Mouse (Mus musculus) hindbrain, embryonic 12.5 days (tissue): ENCODE data around the gene Abhd12b. TPM values are rescaled to one million over a fixed set of nuclear protein-coding genes. Genes with fewer than 3 reads are reported as not detected.

Experiments used
- ATAC-seq: fragments of 200-750 bp; cut with Nextera tagmentation; 2 replicates; pipeline ENCODE4 v1.8.0; 2017; ENCODE audit warnings: moderate TSS enrichment; ENCODE audit not compliant: low FRiP score
- H3K27ac ChIP-seq: fragments of 300-500 bp; sonication (generic); 2 replicates; pipeline ENCODE4 v1.5.1; 2016; ENCODE audit warnings: mild to moderate bottlenecking
- H3K27me3 ChIP-seq: fragments of 300-500 bp; sonication (generic); 2 replicates; pipeline ENCODE4 v1.6.1; 2016; ENCODE audit warnings: mild to moderate bottlenecking
- H3K36me3 ChIP-seq: fragments of 300-500 bp; sonication (generic); 2 replicates; pipeline ENCODE4 v1.6.1; 2016; ENCODE audit warnings: mild to moderate bottlenecking
- H3K4me1 ChIP-seq: fragments of 300-500 bp; sonication (generic); 2 replicates; pipeline ENCODE4 v1.6.1; 2016
- H3K4me2 ChIP-seq: fragments of 300-500 bp; sonication (generic); replicated peaks from 2 replicates; pipeline ENCODE4 v1.6.1; 2016; ENCODE audit warnings: mild to moderate bottlenecking
- H3K4me3 ChIP-seq: fragments of 300-500 bp; sonication (generic); 2 replicates; pipeline ENCODE4 v1.5.1; 2016; ENCODE audit warnings: mild to moderate bottlenecking
- H3K9ac ChIP-seq: fragments of 300-500 bp; sonication (generic); 2 replicates; pipeline ENCODE4 v1.6.1; 2016; ENCODE audit warnings: mild to moderate bottlenecking, moderate library complexity
- H3K9me3 ChIP-seq: fragments of 300-500 bp; sonication (generic); replicated peaks from 2 replicates; pipeline ENCODE4 v1.6.1; 2016; ENCODE audit warnings: mild to moderate bottlenecking
- WGBS: fragments of 180-500 bp; shearing (Covaris S2); methylation state at CpG from one replicate; pipeline ENCODE4 v1.1.7; 2016; 5-methylcytosine and 5-hydroxymethylcytosine counted together
- polyA plus RNA-seq: library from polyadenylated mRNA; unstranded; fragments of >200 nt; fragmentation: Nextera tagmentation; extraction: Ambion mirVana; gene quantifications from 2 replicates; pipeline ENCODE4 v1.2.1, GENCODE M21; 2016

The Abhd12b gene
- not detected in 2 replicates for polyA plus RNA-seq

DNA sequence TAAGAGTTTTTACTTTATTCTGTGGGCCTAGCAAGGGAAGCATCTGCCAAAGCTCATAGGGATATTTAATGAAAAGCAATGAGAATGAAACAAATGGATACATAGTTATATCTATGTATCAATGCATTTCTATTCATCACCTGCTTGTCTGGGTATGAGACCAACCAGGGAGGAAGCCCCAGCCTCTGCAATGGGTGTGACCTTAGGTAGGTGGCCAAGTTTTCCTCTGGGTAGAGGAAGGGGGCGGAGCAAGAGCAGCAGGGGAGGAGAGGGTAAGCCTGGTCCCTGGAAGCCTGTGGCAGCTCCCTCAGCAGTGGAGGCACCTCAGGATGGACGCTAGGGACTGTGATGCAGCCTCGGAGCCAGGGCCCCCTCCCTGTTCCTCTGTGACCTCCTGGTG, at the start of gene Abhd12b:
Gene Abhd12b, plus strand, starts transcription at position 301 of the 400 bp plus-strand sequence.
- 47% methylated on average over 3 of the region's 3 CpGs for WGBS
- no peak for ATAC-seq
- no peaks in the 10 kb centered on the region for H3K27me3 ChIP-seq
- no peak within 1 kb of the TSS for H3K9ac ChIP-seq
- no peaks in the 10 kb centered on the region for H3K9me3 ChIP-seq
- no peak within 1 kb of the TSS for H3K4me3 ChIP-seq
- H3K4me2 ChIP-seq: no peak within 1 kb of the TSS
- peaks cover 4% of the 10 kb centered on the region; the same call in 1 of the 2 replicates for H3K4me1 ChIP-seq
- H3K36me3 ChIP-seq: no peaks in the 10 kb centered on the region
- H3K27ac ChIP-seq: no peak within 1 kb of the TSS

DNA sequence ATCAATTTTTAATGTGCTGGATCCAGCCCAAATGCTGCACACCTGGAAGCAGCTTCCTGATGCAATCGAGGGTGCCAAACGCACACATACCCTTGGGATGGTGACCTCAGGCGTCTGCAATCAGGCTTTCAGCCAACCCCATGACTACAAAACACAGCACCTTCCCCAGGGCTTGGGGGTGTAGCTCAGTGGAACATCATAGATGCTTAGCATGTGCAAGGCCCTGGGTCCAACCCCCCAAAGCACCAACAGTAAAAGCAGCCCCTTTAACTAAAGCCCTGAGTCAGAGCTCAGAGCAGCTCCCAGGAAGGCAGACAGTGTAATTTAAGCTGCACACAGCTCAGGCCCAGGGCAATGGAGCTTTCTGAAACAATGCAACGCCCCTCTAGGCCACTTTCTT, 49.7 kb upstream of the Abhd12b start:
- H3K36me3 ChIP-seq: peaks cover 10% of the 10 kb centered on the region; the same call in 1 of the 2 replicates
- H3K9me3 ChIP-seq: no peaks in the 10 kb centered on the region
- peak overlapping the region; percentile 40; the same call in 1 of the 2 replicates for H3K27ac ChIP-seq
- 0 out of 2 replicates have a peak, but pooled peaks have one; percentile 8 for ATAC-seq
- peaks cover 52% of the 10 kb centered on the region for H3K4me1 ChIP-seq
- WGBS: 55% methylated on average over 4 of the region's 4 CpGs
- no peak overlapping the region for H3K4me3 ChIP-seq
- H3K9ac ChIP-seq: no peak overlapping the region
- no peak overlapping the region for H3K4me2 ChIP-seq
- no peaks in the 10 kb centered on the region for H3K27me3 ChIP-seq

DNA sequence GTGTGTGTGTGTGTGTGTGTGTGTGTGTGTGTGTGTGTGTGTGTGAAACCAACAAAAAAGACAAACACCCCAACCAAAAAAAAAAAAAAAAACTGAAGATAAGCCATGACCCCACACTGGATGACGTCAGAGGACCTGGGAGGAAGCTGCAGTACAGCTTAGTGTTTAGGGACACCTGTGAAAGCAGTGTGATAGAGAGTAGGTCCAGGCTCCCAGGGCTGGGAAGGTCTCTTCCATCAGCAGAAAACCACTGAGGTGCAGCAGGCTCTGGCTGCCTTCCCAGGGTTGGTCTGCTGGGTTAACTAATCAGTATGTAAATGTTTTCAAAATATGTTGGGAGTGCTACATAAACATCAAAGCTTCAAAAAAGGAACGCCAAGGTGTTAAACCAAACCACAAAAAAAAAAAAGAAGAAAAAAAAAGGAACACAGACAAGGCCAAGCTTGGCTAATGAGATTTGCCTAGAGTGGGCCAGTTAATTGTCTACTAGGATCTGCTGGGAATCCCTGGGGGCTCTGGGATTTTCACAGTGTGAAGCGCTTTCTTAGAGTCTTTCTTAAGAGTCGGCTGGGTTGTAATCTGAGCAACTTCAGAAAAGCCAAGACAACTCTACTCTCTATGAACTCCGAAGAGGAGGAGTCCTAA, 49.0 kb upstream of the Abhd12b start:
- Histone ChIP-seq H3K4me1 (peaks cover 54% of the 10 kb centered on the region), H3K36me3 (peaks cover 10% of the 10 kb centered on the region; the same call in 1 of the 2 replicates), H3K4me2 (no peak overlapping the region), H3K4me3 (no peak overlapping the region), H3K27me3 (no peaks in the 10 kb centered on the region), H3K9ac (no peak overlapping the region), H3K27ac (peak overlapping the region; percentile 40; the same call in 1 of the 2 replicates), H3K9me3 (no peaks in the 10 kb centered on the region)
- WGBS: 18% methylated on average over 5 of the region's 5 CpGs
- no peak for ATAC-seq

DNA sequence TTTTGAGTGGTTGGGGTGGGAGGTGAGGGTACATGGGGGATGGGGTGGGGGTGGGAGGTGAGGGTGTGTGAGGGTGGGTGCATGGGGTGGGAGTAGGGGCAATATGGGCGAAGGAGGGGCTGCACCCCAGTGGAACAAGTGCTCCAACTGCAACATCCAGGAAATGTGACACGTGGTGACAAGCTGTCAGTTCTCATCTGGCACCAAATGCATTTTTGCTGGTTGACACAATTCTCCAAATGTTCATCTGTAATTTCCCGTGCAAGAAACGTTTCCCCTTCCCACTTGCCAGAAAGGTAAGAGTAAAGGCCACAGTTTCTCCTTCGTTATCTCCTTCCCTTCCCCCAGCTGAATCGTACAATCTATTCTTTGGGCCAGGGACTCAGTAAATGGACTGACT, 48.1 kb upstream of the Abhd12b start:
- no peak for ATAC-seq
- no peak overlapping the region; the same call in 1 of the 2 replicates for H3K27ac ChIP-seq
- H3K4me3 ChIP-seq: no peak overlapping the region
- no peak overlapping the region for H3K4me2 ChIP-seq
- H3K9me3 ChIP-seq: no peaks in the 10 kb centered on the region
- peaks cover 64% of the 10 kb centered on the region for H3K4me1 ChIP-seq
- peaks cover 8% of the 10 kb centered on the region; the same call in 1 of the 2 replicates for H3K36me3 ChIP-seq
- 68% methylated on average over 6 of the region's 6 CpGs for WGBS
- no peaks in the 10 kb centered on the region for H3K27me3 ChIP-seq
- no peak overlapping the region for H3K9ac ChIP-seq

DNA sequence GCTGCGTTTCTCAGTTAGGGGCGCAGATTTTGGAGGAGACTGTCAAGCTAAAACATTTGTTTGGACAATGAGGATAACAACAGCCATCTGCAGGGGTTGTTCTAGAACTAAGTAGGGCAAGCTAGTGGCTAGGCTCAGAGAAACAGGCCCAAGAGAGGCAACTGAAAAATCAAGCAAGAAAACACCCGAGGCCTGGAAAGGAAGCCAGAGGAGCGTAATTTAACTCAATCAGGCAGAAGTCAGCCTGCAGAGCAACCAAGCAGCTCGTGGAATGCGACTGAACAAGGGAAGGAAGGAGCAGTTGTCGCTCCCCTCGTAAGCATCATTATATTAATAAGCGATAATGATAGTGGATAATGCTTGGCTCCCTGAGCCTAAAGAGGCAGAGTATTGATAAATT, 47.4 kb upstream of the Abhd12b start:
- Histone ChIP-seq H3K4me1 (peaks cover 65% of the 10 kb centered on the region), H3K27ac (peak overlapping the region; percentile 3; the same call in 1 of the 2 replicates), H3K9ac (no peak overlapping the region), H3K27me3 (no peaks in the 10 kb centered on the region), H3K9me3 (no peaks in the 10 kb centered on the region), H3K4me2 (no peak overlapping the region), H3K36me3 (peaks cover 5% of the 10 kb centered on the region; the same call in 1 of the 2 replicates), H3K4me3 (no peak overlapping the region)
- WGBS: 58% methylated on average over 9 of the region's 9 CpGs
- ATAC-seq: no peak

DNA sequence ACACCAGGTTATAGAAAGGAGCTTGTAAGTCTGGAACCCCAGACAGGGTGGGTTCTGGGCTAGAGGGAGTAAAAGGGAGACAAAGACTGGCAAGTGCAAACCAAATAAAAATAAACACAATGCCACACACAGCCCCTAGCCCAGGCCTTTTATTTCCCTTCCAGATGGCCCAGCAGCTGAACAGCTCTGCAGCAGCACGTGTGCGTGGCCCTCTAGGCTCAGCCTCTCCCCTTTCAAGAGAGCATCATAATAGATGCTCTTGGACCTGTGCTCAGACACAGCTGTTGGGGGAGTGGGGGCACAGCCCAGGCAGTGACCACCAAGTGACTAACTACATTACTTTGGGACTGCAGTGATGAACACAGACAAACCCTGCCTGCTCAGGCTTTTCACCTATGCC, 45.8 kb upstream of the Abhd12b start:
- Histone ChIP-seq H3K4me1 (peaks cover 63% of the 10 kb centered on the region), H3K9ac (no peak overlapping the region), H3K9me3 (no peaks in the 10 kb centered on the region), H3K27me3 (no peaks in the 10 kb centered on the region), H3K4me3 (no peak overlapping the region), H3K27ac (peak overlapping the region; percentile 66), H3K36me3 (no peaks in the 10 kb centered on the region), H3K4me2 (no peak overlapping the region)
- WGBS: 9% methylated on average over 2 of the region's 2 CpGs
- peak; percentile 44 for ATAC-seq

DNA sequence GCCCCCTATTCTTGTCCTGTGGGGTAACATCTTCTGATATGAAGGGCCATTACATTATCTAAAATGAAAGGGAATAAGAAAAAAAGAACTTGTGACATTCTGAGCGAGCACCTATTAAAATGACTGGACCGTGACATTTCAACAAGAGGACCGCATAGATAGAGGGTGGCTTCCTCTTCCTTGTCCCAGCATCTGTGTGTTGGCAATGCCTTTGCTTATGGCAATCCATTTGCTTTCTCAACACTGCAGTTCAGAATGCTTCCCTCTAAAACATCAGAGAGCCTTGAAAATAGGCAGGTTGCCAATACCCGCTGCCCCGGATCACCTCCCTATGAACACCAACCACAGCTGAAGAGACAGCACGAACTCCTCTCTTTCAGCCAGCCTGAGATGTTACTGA, 44.0 kb upstream of the Abhd12b start:
- peak overlapping the region; percentile 91; the same call in 1 of the 2 replicates for H3K9ac ChIP-seq
- H3K4me2 ChIP-seq: peak overlapping the region; percentile 86
- H3K9me3 ChIP-seq: no peaks in the 10 kb centered on the region
- 60% methylated on average over 6 of the region's 6 CpGs for WGBS
- ATAC-seq: no peak
- H3K4me1 ChIP-seq: peaks cover 50% of the 10 kb centered on the region
- H3K36me3 ChIP-seq: no peaks in the 10 kb centered on the region
- no peaks in the 10 kb centered on the region; the same call in 1 of the 2 replicates for H3K27me3 ChIP-seq
- peak overlapping the region; percentile 84 for H3K4me3 ChIP-seq
- H3K27ac ChIP-seq: no peak overlapping the region

DNA sequence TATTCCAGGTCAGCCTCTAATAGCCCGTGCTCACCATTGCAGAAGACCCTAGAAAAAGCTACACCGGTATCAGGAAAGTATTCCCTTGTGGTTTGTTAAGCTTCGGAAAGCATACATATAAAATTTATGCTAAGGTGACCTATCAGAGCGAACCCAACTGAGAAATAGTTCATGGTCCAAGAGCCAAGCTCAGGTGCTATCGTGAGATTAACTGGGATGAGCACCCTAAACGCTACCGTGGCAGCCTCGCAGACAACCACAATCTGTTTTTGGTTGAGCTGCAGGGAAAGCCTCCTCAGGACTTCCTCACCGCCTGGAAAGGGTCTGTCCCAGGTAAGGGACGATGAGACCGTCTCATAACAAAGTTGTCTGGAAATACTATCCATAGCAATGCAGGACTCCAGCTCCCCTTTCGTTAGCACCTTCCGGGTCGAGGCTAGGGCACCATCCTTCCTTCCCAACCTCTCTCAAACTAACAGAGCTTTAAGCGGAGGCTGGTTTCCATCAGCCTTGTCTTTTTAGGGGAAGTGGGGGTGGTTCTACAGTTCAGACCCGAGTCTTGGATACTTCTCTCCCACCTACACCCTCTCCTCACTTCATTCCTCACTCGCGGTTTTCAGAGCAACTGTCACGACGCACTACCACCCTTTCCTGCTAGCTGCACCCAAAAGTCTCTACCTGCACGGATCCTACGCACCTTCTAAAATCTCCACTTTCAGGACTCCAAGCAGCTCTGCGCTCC, 43.4 kb upstream of the Abhd12b start:
- Histone ChIP-seq H3K27ac (peak overlapping the region; percentile 93; the same call in 1 of the 2 replicates), H3K36me3 (no peaks in the 10 kb centered on the region), H3K4me3 (peak overlapping the region; percentile 84), H3K27me3 (no peaks in the 10 kb centered on the region; the same call in 1 of the 2 replicates), H3K9ac (peak overlapping the region; percentile 91), H3K4me2 (peak overlapping the region; percentile 86), H3K9me3 (no peaks in the 10 kb centered on the region), H3K4me1 (peaks cover 44% of the 10 kb centered on the region)
- ATAC-seq: no peak
- 13% methylated on average over 23 of the region's 23 CpGs for WGBS

DNA sequence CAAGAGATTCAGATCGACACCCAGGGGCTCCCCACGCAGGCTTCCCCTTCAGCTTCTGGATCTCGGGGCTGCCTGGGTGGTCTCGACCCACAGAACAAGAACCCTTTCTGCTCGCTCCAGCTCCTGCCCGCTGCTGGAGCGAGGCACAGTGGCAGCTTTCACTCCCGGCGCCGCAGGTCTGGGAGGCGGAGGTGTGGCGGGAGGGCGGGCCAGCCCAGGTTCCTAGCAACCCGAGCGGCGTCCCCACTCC, 42.9 kb upstream of the Abhd12b start:
- peaks cover 39% of the 10 kb centered on the region for H3K4me1 ChIP-seq
- H3K4me2 ChIP-seq: peak overlapping the region; percentile 86
- H3K36me3 ChIP-seq: no peaks in the 10 kb centered on the region
- H3K4me3 ChIP-seq: peak overlapping the region; percentile 84
- no peaks in the 10 kb centered on the region for H3K9me3 ChIP-seq
- peak; percentile 69 for ATAC-seq
- H3K27ac ChIP-seq: peak overlapping the region; percentile 93
- H3K27me3 ChIP-seq: no peaks in the 10 kb centered on the region; the same call in 1 of the 2 replicates
- H3K9ac ChIP-seq: peak overlapping the region; percentile 91
- 0% methylated on average over 13 of the region's 16 CpGs for WGBS

DNA sequence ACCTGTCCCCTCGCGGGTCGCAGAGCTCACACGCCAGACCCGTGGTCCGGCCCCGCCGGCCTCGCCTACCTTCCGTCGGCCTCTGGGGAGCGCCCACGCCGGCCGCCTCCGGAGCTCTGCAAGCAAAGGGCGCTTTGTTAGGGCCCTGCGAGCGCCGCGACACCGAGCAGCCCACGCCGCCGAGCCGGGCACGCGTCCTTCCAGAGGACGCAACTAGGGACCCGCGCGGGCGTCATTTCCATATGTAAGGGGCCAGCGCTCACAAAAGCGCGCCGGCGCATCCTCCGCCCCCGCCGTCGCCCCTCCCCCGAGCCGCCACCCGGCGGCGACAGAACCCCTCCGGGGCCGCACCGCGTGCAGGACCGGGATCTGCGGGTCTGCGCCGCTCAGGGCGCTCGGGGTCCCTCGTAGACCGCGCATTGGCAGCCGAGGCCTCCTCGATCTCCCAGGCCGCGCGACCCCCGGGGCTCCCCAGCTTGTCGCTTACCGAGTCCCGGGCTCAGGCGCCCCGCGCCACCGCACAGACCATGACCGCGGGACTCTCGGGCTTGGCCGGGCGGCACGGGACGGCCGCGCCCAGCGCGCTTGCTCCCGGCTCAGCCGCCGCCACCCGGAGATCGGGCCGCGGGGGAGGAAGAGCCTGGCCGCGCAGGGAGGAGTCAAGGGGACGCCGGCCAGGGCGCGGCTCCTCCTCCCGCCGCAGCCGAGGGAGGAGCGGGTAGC, 42.4 kb upstream of the Abhd12b start:
- Histone ChIP-seq H3K36me3 (no peaks in the 10 kb centered on the region), H3K27me3 (no peaks in the 10 kb centered on the region; the same call in 1 of the 2 replicates), H3K4me3 (peak overlapping the region; percentile 84), H3K27ac (peak overlapping the region; percentile 93), H3K9me3 (no peaks in the 10 kb centered on the region), H3K9ac (peak overlapping the region; percentile 91), H3K4me2 (peak overlapping the region; percentile 86), H3K4me1 (peaks cover 34% of the 10 kb centered on the region)
- peak; percentile 84 for ATAC-seq
- under 1% methylated on average over 92 of the region's 101 CpGs for WGBS

DNA sequence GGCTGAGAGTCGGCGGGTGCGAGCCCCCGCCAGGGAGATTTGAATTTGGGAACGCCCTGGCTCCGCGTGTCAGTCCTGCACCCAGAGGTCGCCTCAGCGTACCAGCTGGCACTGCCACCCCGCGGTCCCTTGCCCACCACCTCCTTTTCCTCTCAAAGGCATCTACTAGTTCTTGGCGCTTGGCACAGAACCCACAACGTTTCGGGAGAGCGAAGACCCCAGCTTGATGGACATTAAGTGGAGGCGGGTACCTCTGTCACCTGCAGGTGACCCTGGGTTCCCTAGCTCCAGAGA, 41.9 kb upstream of the Abhd12b start:
- Histone ChIP-seq H3K4me2 (peak overlapping the region; percentile 86), H3K4me3 (peak overlapping the region; percentile 84), H3K36me3 (no peaks in the 10 kb centered on the region), H3K9me3 (no peaks in the 10 kb centered on the region), H3K4me1 (peaks cover 29% of the 10 kb centered on the region), H3K9ac (peak overlapping the region; percentile 91), H3K27ac (peak overlapping the region; percentile 93), H3K27me3 (no peaks in the 10 kb centered on the region; the same call in 1 of the 2 replicates)
- ATAC-seq: no peak
- WGBS: 2% methylated on average over 12 of the region's 16 CpGs

DNA sequence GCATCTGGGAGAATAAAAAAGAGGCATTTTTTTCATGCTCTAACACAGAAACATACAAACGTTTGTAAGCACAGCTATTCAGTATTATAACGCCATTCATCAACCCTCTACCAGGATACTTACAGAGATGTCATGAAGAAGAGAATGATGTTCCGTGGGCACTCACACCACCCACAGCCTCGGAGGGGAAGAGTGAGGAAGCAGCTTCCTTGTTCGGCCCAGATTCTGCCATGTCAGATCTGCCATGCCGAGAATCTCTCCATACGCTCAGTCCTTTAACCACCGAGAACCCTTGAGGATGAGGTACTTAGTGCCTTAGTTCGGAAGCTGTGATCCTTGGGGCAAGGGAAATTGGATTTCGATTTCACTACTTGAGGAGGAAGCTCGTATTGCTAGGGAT, 40.6 kb upstream of the Abhd12b start, which contains the start of gene Nin:
Gene Nin, minus strand, starts transcription at position 367 of the 400 bp plus-strand sequence.
- no peak for ATAC-seq
- Histone ChIP-seq H3K27me3 (no peaks in the 10 kb centered on the region; the same call in 1 of the 2 replicates), H3K36me3 (no peaks in the 10 kb centered on the region), H3K9ac (no peak within 1 kb of the TSS), H3K27ac (no peak within 1 kb of the TSS), H3K4me3 (no peak within 1 kb of the TSS), H3K4me1 (peaks cover 19% of the 10 kb centered on the region), H3K9me3 (no peaks in the 10 kb centered on the region), H3K4me2 (no peak within 1 kb of the TSS)
- WGBS: 60% methylated on average over 11 of the region's 11 CpGs
